Mouse (Mus musculus) brain, embryonic 14.5 days (tissue): Measurements from ENCODE around the gene Atp8b4. TPM values are rescaled to one million over a fixed set of nuclear protein-coding genes. Genes with fewer than 3 reads are reported as not detected.

ENCODE experiments used
- DNase-seq: peaks from one replicate; pipeline ENCODE4 v3.0.0-alpha.2; 2011; ENCODE audit warnings: low read depth
- CTCF ChIP-seq: fragments of 200-500 bp; IDR thresholded peaks from 2 replicates; pipeline ENCODE4 v1.5.1; 2012; ENCODE audit warnings: inconsistent platforms, mild to moderate bottlenecking, moderate library complexity, borderline replicate concordance; ENCODE audit not compliant: insufficient read depth, insufficient read length; ENCODE audit errors: extremely low read depth
- POLR2A ChIP-seq: fragments of 200-500 bp; IDR thresholded peaks from 2 replicates; pipeline ENCODE4 v1.6.1; 2012; ENCODE audit warnings: mild to moderate bottlenecking, inconsistent platforms, borderline replicate concordance; ENCODE audit not compliant: poor library complexity, insufficient read depth, insufficient read length, severe bottlenecking; ENCODE audit errors: extremely low read depth
- polyA plus RNA-seq: library from polyadenylated mRNA; depleted of rRNA; stranded (reverse); fragments of >200 nt; gene quantifications from 2 replicates; pipeline ENCODE4 v1.2.3, GENCODE M21; 2012

The Atp8b4 gene
- polyA plus RNA-seq, 1 experiment: 0.08 TPM

- no peak for DNase-seq
- TF ChIP-seq POLR2A (no peak), CTCF (no peak)
Observed at GRCm38 (mm10) chr2:126341521-126341920, 159.0 kb downstream of the Atp8b4 start.

GRCm38 (mm10) chr2:126340201-126340600 is 160.3 kb downstream of the Atp8b4 start:
- TF ChIP-seq POLR2A (no peak), CTCF (no peak)
- no peak for DNase-seq

- no peak for DNase-seq
- TF ChIP-seq POLR2A (no peak), CTCF (no peak)
Observed at GRCm38 (mm10) chr2:126339516-126339915, 161.0 kb downstream of the Atp8b4 start.

- DNase-seq: no peak
- TF ChIP-seq CTCF (no peak), POLR2A (no peak)
Observed at GRCm38 (mm10) chr2:126337143-126337542, 163.3 kb downstream of the Atp8b4 start.

GRCm38 (mm10) chr2:126331794-126332193 is 168.7 kb downstream of the Atp8b4 start:
- TF ChIP-seq POLR2A (no peak), CTCF (no peak)
- DNase-seq: no peak

GRCm38 (mm10) chr2:126323206-126323605 is 177.3 kb downstream of the Atp8b4 start:
- TF ChIP-seq POLR2A (no peak), CTCF (no peak)

GRCm38 (mm10) chr2:126322631-126323031 is 177.8 kb downstream of the Atp8b4 start:
- TF ChIP-seq POLR2A (no peak), CTCF (no peak)
- DNase-seq: no peak

More at GRCm38 (mm10) chr2:126323206-126323605, 177.3 kb downstream of the Atp8b4 start:
- DNase-seq: no peak

GRCm38 (mm10) chr2:126318071-126318470 is 182.4 kb downstream of the Atp8b4 start:
- no peak for DNase-seq
- no peak for TF ChIP-seq CTCF

GRCm38 (mm10) chr2:126316942-126317341 is 183.5 kb downstream of the Atp8b4 start:
- no peak for DNase-seq
- TF ChIP-seq POLR2A: no peak
- TF ChIP-seq CTCF: no peak

- TF ChIP-seq POLR2A: no peak
- TF ChIP-seq CTCF: no peak
- DNase-seq: no peak
Observed at GRCm38 (mm10) chr2:126316346-126316745, 184.1 kb downstream of the Atp8b4 start.

GRCm38 (mm10) chr2:126311056-126311455 is 189.4 kb downstream of the Atp8b4 start:
- TF ChIP-seq POLR2A (no peak), CTCF (no peak)
- DNase-seq: no peak

- DNase-seq: no peak
- TF ChIP-seq CTCF: no peak
- no peak for TF ChIP-seq POLR2A
Observed at GRCm38 (mm10) chr2:126309994-126310393, 190.5 kb downstream of the Atp8b4 start.

- DNase-seq: no peak
- TF ChIP-seq POLR2A (no peak), CTCF (no peak)
Observed at GRCm38 (mm10) chr2:126304621-126305020, 195.9 kb downstream of the Atp8b4 start.

GRCm38 (mm10) chr2:126303226-126303625 is 197.2 kb downstream of the Atp8b4 start:
- no peak for TF ChIP-seq POLR2A
- TF ChIP-seq CTCF: no peak
- DNase-seq: no peak
